Mouse (Mus musculus) left cerebral cortex, postnatal 4 days (tissue): ENCODE measurements around the gene Ddc. TPM values are rescaled to one million over a fixed set of nuclear protein-coding genes. Genes with fewer than 3 reads are reported as not detected.

ENCODE experiments used
- DNase-seq: peaks from one replicate; pipeline ENCODE4 v3.0.0-alpha.2; 2022
- intact Hi-C: fragments of 180-260 bp; cut with DNase I; formaldehyde crosslinking; loops from one replicate; pipeline ENCODE4 v1.15.1; 2025
- total RNA-seq, 2 experiments: library from RNA; stranded (reverse); gene quantifications; 2 replicates each; pipeline ENCODE4 v1.2.3; 2021

The Ddc gene
- total RNA-seq, 2 experiments from 2014 or later, result 2.6 to 3.7 TPM

GRCm38 (mm10) chr11:11907703-11908413 lies 9.9 kb upstream of the Ddc start:
- intact Hi-C loops, result no loop called here
- DNase-seq, result no peak

DNA sequence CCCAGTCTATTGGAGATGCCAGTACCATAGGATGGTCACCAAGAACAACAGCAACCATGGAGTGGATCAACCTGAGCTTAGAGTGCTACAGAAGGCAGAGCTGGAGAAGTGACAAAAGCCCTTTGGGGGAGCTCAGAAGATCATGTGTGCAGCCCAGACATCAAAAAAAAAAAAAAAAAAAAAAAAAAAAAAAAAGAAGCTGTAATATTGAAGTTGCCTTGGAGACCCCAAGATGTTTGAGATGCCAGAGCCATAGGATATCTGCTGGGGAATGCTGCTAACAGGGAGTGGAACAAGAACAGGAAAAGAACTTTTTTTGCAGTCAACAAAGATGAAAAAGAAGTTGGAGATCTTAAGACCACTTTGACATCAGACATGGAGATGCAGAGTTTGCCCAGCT lies 7.6 kb upstream of the Ddc start:
- intact Hi-C loops, result no loop called here
- DNase-seq, result no peak

DNA sequence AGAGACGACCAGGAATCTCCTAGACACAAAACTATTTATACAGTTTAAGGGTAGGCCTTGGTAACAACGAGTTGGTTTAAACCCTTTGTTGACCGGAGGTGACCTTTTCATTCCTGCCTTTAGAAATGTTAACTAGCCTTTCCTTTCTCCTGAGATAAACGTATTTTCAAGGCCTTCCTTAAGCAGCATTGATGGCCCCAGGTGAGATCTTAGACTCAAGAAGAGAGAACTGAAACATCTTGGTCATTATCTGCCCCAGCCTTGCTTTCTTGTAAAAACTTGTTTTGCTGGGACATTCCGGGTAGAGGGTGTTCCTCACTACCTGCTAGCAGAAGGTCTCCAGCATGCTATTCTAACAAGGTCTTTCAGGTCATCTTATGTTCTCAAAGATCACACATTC lies 7.1 kb upstream of the Ddc start:
- intact Hi-C loops, result no loop called here

DNA sequence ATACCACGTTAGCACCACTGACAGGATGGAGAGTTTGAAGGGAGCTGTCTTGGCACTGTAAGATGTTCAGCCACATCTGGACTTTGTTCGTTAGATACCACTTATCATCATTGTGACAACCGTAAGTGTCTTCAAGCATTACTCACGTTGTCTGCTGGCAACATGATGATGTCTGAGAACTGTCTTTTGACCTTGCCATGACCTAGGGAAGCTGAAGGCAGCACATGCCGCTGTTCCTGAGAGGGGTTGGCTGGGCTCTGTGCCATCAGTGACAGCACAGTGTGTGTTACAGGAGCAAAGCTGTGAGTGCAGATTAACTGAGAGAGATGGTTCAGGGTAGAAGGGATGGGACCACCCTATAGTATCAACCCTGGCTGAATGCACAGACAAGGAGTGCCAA lies 3.6 kb upstream of the Ddc start:
- intact Hi-C loops, result no loop called here
- no peak for DNase-seq

More for the DNA sequence above, 7.1 kb upstream of the Ddc start:
- no peak for DNase-seq

DNA sequence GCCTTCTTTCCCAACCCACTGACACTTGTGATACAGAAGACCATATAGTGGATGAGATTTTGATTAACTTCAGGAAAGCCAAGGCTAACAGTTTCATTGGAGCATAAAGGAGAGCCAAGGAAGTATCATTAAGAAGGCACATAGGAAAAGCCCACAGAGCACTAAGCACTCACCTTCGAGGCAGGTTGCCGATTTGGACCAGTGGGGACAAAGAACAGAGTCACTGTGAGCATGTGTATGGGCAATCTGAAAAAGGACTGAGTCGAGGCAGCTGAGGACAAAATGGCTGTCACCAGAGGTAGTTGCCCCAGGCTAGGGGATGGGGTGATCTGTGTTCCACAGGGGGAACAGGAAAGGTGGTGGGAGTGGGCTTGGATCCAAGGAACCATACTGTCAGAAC lies 552 bp upstream of the Ddc start:
- intact Hi-C loops, result no loop called here
- no peak for DNase-seq

DNA sequence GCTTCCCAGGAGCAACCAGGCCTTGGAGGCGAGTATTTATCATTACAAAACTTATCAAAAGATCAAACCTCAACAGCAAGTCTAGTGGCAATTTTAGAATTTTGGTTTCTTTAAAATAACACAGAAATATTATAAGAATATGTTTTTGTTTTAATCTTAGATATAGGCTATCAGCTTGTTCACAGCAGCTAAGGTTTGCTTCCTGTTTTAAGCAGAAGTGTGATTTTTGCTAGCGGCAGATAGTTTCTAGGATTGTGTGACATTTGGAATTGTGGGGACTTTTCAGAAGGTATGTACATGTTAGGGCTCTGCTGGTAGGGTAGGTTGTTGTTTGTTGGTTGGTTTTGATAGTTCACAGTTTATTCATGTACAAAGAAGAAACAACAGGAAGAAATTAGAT lies 2.5 kb downstream of the Ddc start:
- DNase-seq, result no peak
- intact Hi-C loops, result no loop called here

- DNase-seq, result no peak
- intact Hi-C loops, result no loop called here
Measured at GRCm38 (mm10) chr11:11893769-11894168, 4.2 kb downstream of the Ddc start.

GRCm38 (mm10) chr11:11892993-11893602 lies 4.8 kb downstream of the Ddc start:
- intact Hi-C loops, result no loop called here
- no peak for DNase-seq

GRCm38 (mm10) chr11:11891832-11892231 lies 6.1 kb downstream of the Ddc start:
- DNase-seq, result no peak
- intact Hi-C loops, result no loop called here

DNA sequence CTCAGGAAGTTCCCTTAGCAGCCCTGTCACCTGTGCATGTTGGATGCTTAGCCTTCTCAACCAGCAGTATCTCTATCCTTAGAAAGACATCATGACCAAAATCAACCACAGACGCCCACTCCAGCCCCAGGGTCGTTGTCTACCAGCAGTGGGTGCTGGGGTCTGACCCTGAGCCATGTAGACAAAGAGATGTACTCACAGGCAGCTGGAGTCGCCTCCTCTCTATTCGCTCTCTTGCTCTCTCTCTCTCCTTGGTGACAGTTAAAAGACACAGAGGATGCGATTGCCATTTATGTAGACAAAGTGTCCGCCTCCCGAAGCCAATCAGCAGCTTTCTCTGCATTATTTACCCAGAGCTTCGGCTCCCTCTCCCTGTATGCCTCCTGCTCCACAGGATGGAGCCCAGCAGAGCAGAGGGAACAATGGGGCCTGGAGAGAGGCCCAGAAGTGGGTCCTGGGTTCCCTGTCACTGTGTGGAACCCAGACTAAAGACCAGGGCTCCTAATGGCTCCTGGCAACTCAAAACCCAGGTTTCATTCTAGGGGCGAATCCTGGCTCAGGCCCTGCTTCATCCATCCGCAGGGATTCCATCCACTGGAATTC lies 7.7 kb downstream of the Ddc start:
- intact Hi-C loops, result no loop called here
- DNase-seq, result no peak

GRCm38 (mm10) chr11:11888727-11889126 lies 9.2 kb downstream of the Ddc start:
- DNase-seq, result no peak
- intact Hi-C loops, result no loop called here

DNA sequence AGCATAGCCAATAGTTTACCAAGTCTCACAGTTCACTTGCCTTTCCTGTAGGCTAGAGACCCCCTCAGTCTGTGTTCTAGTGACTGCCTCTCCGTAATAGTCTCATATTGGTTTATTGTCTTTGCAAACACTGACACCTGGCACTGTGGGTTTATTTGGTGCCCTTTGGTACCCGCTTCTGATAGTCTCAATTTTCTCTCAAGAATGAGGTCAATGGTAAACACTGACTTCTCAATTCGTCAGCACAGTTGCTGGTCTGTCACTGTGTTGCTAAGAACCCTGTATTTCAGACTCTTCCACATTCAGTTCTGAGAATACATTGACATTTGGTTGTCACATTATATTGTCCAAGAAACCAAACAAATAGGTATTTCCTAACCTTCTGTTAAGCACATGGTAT lies 9.9 kb downstream of the Ddc start:
- intact Hi-C loops, result no loop called here
- DNase-seq, result no peak

GRCm38 (mm10) chr11:11886403-11886998 lies 11.4 kb downstream of the Ddc start:
- no peak for DNase-seq
- intact Hi-C loops, result no loop called here

DNA sequence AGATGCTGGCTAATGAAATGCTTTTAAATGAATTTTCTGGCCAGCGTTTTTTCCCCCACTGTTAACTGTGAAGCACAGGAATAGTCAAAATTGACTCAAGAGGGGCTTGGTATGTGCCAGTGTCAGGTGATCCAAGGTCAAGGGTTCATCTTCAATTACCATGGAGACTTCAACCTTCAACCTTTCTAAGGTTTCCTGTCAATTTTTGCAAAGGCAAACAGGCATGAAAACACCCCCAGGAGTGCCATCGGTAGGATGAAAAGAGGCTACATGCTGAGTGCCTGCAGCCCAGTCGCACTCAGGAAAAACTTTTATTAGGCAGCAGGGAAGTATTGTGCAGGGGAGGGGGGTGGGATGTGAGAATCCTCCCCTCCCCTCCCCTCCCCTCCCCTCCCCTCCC lies 12.0 kb downstream of the Ddc start:
- intact Hi-C loops, result no loop called here
- no peak for DNase-seq

DNA sequence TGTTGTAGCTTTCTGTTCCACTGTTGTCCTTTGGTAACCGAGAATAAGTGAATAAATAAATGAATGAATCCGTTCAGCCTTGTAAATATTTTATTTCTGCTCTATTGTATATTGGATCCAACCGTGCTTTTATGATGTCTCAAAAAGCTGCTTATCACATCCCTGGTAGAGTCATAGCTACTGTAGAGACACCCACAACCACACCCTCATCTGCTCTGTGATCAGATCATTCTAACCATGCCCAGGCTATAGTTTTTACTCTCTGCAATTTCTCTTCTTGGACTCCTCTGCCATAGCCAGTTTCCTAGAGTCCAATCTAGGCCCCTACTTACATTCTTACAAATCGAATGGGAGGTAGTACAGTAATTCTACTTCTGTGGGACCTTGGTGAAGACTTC lies 12.7 kb downstream of the Ddc start:
- no peak for DNase-seq
- intact Hi-C loops, result no loop called here

DNA sequence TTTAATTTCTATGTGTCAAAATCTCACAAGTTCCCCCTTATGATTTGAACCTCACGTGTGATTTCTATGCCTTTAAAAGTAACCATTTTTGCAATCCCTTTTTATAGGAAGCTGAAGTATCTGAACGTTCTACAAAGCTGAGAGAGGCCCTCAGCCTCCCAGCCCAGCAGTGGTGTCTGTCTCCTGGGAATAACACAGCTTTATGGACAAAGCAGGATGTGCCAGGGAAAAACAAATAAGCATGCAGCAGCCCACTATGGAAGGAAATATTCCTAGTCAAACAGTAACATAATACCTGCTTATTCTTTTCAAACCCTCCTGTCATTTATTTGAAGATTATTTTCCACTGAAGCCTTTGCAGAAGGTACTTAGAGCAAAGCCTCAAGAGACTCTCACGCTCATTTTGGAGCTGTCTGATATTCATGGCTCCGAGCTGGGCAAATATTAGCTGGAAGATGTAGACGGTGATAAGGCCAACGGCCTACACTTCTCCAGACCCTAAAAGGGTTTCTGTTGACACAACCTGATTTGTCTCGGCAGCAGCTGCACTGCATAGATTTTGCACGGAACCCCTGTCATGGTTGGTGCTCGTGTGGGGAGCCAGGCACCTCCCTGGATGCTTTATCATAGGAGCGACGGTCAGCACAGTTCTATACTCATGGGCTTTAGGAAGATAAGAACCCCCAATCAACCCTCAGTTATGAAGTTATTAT lies 13.3 kb downstream of the Ddc start:
- intact Hi-C loops, result no loop called here
- no peak for DNase-seq

DNA sequence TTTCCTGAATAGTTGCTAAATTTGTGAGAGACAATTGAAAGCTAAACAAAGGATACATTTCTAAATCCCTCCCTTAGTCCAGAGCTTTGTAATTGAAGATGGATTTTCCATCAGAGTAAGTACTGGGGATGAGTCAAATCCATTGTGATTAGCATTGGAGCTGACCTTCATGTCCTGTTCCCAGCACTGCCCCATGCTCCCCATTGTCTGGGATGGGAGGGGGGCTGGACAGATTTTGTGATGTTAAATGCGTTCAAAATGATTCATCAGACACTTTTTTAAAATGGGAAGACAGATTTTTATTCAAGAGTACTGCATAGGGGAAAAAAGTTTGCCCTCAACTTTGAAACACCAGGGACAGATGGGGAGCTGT lies 16.2 kb downstream of the Ddc start:
- intact Hi-C loops, result no loop called here
- DNase-seq, result no peak

DNA sequence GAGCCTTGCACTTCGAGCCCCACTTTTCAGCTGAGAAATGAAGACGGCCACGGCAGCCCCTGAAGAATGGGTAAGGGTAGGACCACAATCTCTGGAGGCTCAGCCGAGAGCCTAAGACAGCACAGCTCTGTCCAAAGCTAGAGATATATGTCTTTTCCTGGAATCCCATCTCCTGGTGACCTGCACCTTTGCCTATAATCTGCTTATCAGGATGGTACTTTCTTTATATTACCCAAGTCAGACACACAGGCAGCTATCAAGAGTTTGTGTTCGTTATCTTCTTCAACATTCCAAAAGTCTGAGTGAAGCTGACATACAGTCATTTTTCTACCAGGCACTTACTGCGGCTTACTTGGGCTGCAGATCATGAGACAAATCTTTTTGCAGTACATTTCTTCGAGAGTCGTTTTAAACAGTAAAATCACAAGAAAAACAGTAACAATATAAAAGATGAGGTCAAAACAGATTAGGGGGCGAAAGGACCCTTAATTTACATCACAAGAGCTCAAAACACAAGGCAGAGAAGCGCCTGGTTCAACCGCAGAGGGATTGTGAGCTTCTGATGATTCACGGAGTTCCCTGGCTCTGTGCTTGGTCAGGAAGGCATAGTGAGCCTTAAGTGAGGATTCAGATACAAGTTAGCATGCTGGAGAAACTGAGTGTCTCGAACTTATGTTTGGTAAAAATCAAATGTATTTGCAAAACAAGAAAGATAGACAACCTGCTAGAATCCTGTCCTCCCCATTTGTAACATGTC lies 16.7 kb downstream of the Ddc start:
- no peak for DNase-seq

DNA sequence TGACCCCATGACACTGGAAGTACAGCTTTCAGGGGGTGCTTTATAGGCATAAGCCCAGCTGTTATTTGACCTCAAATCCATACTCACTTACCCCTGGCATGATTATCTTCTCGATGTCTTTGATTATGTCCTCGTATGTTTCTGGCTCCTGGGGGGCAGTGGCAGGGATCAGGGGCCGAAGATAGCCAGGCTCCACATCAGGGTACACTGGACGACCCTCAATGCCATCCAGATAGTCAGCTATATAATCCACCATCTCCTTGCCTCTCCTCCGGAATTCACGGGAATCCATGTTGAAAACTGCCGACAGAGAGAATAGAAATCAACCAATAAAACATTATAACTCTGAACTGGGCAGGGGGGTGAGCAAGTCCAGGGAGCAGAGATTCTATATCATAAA lies 17.6 kb downstream of the Ddc start:
- intact Hi-C loops, result no loop called here
- DNase-seq, result no peak

More for the DNA sequence above, 16.7 kb downstream of the Ddc start:
- intact Hi-C loops, result no loop called here

DNA sequence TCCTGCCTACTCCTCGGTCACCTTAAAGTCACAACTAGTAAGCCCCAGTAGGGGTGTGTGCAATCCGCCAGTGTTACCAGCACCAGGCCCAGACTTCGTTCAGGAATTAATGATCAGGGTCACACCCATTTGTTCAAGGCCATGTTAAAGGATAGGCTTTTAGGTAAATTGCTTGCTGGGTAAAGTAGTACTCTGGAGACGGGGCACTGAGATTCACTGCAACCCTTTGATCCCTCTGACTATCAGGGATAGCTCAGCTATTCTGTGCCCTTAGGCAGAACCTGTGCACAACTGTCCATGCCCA lies 18.3 kb downstream of the Ddc start:
- intact Hi-C loops, result no loop called here
- DNase-seq, result no peak
